Mouse (Mus musculus): ENCODE data around the gene Sh3yl1. TPM values are rescaled to one million over a fixed set of nuclear protein-coding genes. Genes with fewer than 3 reads are reported as not detected.

Gene Sh3yl1
- polyA plus RNA-seq, 1 experiment = 6.8 TPM

- Histone ChIP-seq H3K4me1 (ENCODE audit: control insufficient read depth, insufficient read depth, low read length) (no peaks in the 10 kb centered on the region), H3K27ac (ENCODE audit: insufficient read depth, low read length) (no peak overlapping the region)
These were observed 25.4 kb downstream of the Sh3yl1 start for GRCm38 (mm10) chr12:30936899-30937298.

DNA sequence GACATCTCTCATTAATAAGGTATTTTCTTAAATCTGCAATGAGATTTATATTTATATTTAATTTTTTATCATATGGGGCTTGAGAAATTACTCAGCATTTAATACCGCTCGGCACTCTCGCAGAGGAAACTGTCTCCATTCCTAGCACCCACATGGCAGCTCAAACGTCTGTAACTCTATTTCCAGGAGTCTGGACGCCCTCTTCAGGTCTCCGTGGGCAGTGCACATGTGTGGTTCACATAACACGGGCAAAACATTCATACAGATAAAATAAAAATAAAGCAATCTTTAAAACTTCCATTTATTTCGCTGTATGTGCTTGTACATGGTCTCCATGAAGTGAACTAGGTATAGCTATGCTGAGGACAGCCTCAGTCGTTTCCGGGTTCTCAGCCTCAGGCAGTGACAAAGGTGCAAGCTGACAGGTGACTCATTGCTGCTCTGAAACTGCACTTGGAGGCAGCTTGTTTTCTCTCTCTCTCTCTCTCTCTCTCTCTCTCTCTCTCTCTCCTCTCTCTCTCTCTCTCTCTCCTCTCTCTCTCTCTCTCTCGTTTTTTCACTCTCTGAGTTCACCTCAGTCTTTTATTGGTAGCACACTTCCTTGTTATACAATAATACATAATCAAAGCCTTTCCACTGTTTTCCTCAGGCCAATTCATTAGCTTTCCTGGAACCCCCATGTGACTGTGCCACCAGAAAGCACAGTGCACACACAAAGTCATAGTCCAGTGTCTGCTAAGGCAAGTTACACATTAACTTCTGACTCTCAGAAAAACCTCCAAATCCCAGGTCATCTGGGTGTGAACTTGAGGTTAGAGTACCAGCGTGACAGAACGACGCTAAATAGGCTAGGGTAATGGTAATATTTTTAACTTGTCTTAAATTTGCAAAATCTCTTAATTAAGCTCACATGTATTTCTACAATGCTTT, 31.9 kb downstream of the Sh3yl1 start:
- H3K4me3 ChIP-seq (ENCODE audit: insufficient read depth, low read length) = no peak overlapping the region
- H3K27ac ChIP-seq (ENCODE audit: insufficient read depth, low read length) = no peak overlapping the region
- H3K4me1 ChIP-seq (ENCODE audit: control insufficient read depth, insufficient read depth, low read length) = no peaks in the 10 kb centered on the region
- TF ChIP-seq POLR2A (IDR thresholded peaks at IDR 0.05; ENCODE audit: low read depth, low read length) (no peak), CTCF (IDR thresholded peaks at IDR 0.05; ENCODE audit: borderline replicate concordance, insufficient read depth, low read length) (no peak)

More at GRCm38 (mm10) chr12:30936899-30937298, 25.4 kb downstream of the Sh3yl1 start:
- no peak overlapping the region for H3K4me3 ChIP-seq (ENCODE audit: insufficient read depth, low read length)
- TF ChIP-seq POLR2A (IDR thresholded peaks at IDR 0.05; ENCODE audit: low read depth, low read length) (no peak), CTCF (IDR thresholded peaks at IDR 0.05; ENCODE audit: borderline replicate concordance, insufficient read depth, low read length) (no peak)

DNA sequence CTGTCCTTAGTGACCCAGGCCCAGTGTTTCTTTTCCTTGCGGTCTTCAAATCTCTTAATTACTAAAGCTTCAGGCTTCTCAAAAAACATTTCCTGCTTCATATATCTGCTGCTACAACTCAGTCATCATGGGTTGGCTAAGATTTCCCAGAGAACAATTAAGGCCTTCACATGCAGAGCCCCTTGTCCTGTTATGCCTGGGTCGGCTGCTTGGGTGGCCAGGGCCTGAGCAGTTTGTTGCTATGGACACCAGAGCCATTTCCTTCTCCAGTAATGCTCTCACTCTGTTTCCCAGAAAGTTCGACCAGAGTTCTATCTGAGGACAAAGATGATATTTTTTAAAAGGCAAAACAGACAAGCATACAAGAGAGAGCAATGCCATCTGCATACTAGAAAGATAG, 32.7 kb downstream of the Sh3yl1 start:
- TF ChIP-seq CTCF (IDR thresholded peaks at IDR 0.05; ENCODE audit: borderline replicate concordance, insufficient read depth, low read length) (no peak), POLR2A (IDR thresholded peaks at IDR 0.05; ENCODE audit: low read depth, low read length) (no peak)
- H3K27ac ChIP-seq (ENCODE audit: insufficient read depth, low read length) = no peak overlapping the region
- no peak overlapping the region for H3K4me3 ChIP-seq (ENCODE audit: insufficient read depth, low read length)
- no peaks in the 10 kb centered on the region for H3K4me1 ChIP-seq (ENCODE audit: control insufficient read depth, insufficient read depth, low read length)

GRCm38 (mm10) chr12:30970700-30971099, 59.2 kb downstream of the Sh3yl1 start:
- TF ChIP-seq POLR2A (IDR thresholded peaks at IDR 0.05; ENCODE audit: low read depth, low read length) (no peak), CTCF (IDR thresholded peaks at IDR 0.05; ENCODE audit: borderline replicate concordance, insufficient read depth, low read length) (no peak)
- Histone ChIP-seq H3K27ac (ENCODE audit: insufficient read depth, low read length) (no peak overlapping the region), H3K4me3 (ENCODE audit: insufficient read depth, low read length) (no peak overlapping the region), H3K4me1 (ENCODE audit: control insufficient read depth, insufficient read depth, low read length) (no peaks in the 10 kb centered on the region)

GRCm38 (mm10) chr12:31003795-31004194, 92.3 kb downstream of the Sh3yl1 start:
- Histone ChIP-seq H3K4me1 (ENCODE audit: control insufficient read depth, insufficient read depth, low read length) (peaks cover 2% of the 10 kb centered on the region; the same call in 1 of the 2 replicates), H3K4me3 (ENCODE audit: insufficient read depth, low read length) (no peak overlapping the region), H3K27ac (ENCODE audit: insufficient read depth, low read length) (no peak overlapping the region)
- TF ChIP-seq CTCF (IDR thresholded peaks at IDR 0.05; ENCODE audit: borderline replicate concordance, insufficient read depth, low read length) (no peak), POLR2A (IDR thresholded peaks at IDR 0.05; ENCODE audit: low read depth, low read length) (no peak)

DNA sequence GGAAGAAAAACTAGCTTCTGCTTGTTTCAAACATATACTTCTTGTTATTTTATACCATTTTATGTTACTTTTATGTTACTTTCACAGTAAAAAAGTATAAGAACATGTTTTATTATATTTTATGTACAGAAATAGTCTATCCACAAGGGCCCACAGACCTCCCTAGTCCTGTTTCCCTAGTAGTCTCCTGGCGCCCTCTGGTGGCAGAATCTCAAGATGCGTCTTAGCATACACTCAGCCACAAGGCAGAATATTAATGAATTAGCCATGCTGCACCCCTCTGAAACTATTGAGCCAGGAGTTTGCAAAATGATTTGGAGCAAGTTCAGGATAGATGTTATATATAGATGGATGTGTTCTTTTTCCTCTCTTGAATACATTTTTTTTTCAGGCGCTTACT, 93.5 kb downstream of the Sh3yl1 start:
- no peak for TF ChIP-seq POLR2A (IDR thresholded peaks at IDR 0.05; ENCODE audit: low read depth, low read length)
- peak; percentile 40; the same call in 1 of the 2 replicates for TF ChIP-seq CTCF (IDR thresholded peaks at IDR 0.05; ENCODE audit: borderline replicate concordance, insufficient read depth, low read length)
- peaks cover 2% of the 10 kb centered on the region; the same call in 1 of the 2 replicates for H3K4me1 ChIP-seq (ENCODE audit: control insufficient read depth, insufficient read depth, low read length)
- no peak overlapping the region for H3K4me3 ChIP-seq (ENCODE audit: insufficient read depth, low read length)
- no peak overlapping the region for H3K27ac ChIP-seq (ENCODE audit: insufficient read depth, low read length)

GRCm38 (mm10) chr12:31008171-31008570, 96.7 kb downstream of the Sh3yl1 start:
- no peak overlapping the region for H3K27ac ChIP-seq (ENCODE audit: insufficient read depth, low read length)
- no peak overlapping the region for H3K4me3 ChIP-seq (ENCODE audit: insufficient read depth, low read length)
- H3K4me1 ChIP-seq (ENCODE audit: control insufficient read depth, insufficient read depth, low read length) = peaks cover 2% of the 10 kb centered on the region; the same call in 1 of the 2 replicates
- TF ChIP-seq CTCF (IDR thresholded peaks at IDR 0.05; ENCODE audit: borderline replicate concordance, insufficient read depth, low read length) = no peak
- TF ChIP-seq POLR2A (IDR thresholded peaks at IDR 0.05; ENCODE audit: low read depth, low read length) = no peak

Other genes with a start within 250 kb of the Sh3yl1 start
- gene Alkal2, start 27.3 kb upstream of the Sh3yl1 start, polyA plus RNA-seq (2011; ENCODE audit: insufficient read length, low read depth, missing spikeins) = not detected in 2 replicates
- 88.8 and 90.3 TPM in 2 replicates for gene Acp1, start 79 bp upstream of the Sh3yl1 start, polyA plus RNA-seq (2011; ENCODE audit: insufficient read length, low read depth, missing spikeins)
- 1.7 and 2.8 TPM in 2 replicates for gene Fam110c, start 162.2 kb downstream of the Sh3yl1 start, polyA plus RNA-seq (2011; ENCODE audit: insufficient read length, low read depth, missing spikeins)

Data from embryonic fibroblast, embryonic 13.5 days (primary cell).